Mouse (Mus musculus): ENCODE results near the gene Olfr15.
"Not testable (repeated sequence)": the region's sequence is repeated elsewhere in the genome, so short reads cannot be mapped to it uniquely, and the experiment has no call there.

Olfr15 gene

GRCm38 (mm10) chr16:3830588-3831109 is at the start of gene Olfr15:
Olfr15 (plus strand) TSS chr16:3830878.
- ATAC-seq (ENCODE audit: insufficient number of reproducible peaks, low FRiP score, low TSS enrichment) = no peak

- ATAC-seq (ENCODE audit: insufficient number of reproducible peaks, low FRiP score, low TSS enrichment) = no peak
These were observed 49.4 kb upstream of the Olfr15 start for GRCm38 (mm10) chr16:3781237-3781636.

GRCm38 (mm10) chr16:3788394-3788793 is 42.3 kb upstream of the Olfr15 start:
- ATAC-seq (ENCODE audit: insufficient number of reproducible peaks, low FRiP score, low TSS enrichment) = no peak

- no peak for ATAC-seq (ENCODE audit: insufficient number of reproducible peaks, low FRiP score, low TSS enrichment)
These were observed 22.5 kb upstream of the Olfr15 start for GRCm38 (mm10) chr16:3808176-3808575.

DNA sequence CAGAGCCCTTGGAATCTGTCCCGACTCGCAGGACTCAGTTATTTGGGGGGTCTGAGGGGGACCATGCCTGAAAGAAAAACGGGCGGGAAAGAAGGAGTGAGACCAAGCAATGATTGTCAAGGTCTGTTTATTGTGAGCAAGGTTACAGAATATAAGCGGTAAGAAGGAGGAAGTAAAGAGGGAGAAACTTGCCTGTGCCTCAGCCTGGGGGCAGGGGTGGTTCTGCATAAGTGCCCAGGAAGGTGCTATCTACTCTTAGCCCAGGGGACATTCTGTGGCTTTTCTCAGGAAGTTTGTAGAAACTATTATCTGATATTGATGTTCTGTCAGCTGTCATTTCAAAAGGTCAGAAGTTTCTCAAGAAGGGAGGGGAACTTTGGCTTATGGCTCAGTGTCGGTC is 16.0 kb upstream of the Olfr15 start:
- ATAC-seq (ENCODE audit: insufficient number of reproducible peaks, low FRiP score, low TSS enrichment) = not testable (repeated sequence)

- no peak for ATAC-seq (ENCODE audit: insufficient number of reproducible peaks, low FRiP score, low TSS enrichment)
These were observed 10.5 kb upstream of the Olfr15 start for GRCm38 (mm10) chr16:3820202-3820601.

DNA sequence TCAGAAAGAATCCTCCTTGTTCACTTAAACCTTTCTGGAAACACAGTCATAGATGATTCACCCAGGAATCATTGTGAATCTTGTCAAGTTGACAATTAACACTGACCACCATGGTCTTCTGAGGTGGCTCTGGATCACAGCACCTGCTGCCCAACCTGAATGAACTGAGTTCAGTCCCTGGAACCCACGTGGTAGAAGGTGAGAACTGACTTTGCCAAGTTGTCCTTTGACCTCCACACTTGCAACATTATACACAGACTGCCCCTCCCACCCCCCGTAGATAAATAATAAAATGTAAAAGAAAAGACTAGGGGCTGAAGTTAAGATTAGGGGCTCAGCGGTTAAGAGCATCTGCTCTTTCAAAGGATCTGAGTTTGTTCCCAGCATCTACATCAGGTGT is 2.7 kb upstream of the Olfr15 start:
- no peak for ATAC-seq (ENCODE audit: insufficient number of reproducible peaks, low FRiP score, low TSS enrichment)

DNA sequence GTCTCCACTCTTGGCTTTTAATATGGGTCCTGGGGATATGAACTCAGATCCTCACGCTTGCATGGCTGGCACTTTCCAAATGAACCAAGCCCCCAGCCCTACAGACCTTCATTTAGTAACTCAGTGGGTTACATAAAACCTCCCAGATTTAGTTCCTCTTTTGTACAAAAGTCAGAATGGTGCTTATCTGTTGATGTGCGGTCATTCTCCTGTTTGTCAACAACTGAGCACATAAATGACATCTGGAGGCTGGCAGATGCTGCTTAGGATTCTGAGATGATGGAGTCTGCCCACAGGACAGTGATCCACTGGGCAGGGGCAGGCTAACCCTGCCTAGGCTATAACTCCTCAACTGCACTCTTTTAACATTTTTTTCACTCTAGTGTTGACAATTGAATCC is 951 bp upstream of the Olfr15 start:
- no peak for ATAC-seq (ENCODE audit: insufficient number of reproducible peaks, low FRiP score, low TSS enrichment)

- ATAC-seq (ENCODE audit: insufficient number of reproducible peaks, low FRiP score, low TSS enrichment) = no peak
These were observed 4.8 kb downstream of the Olfr15 start for GRCm38 (mm10) chr16:3835461-3835860.

GRCm38 (mm10) chr16:3839157-3839885 is 8.6 kb downstream of the Olfr15 start:
- no peak for ATAC-seq (ENCODE audit: insufficient number of reproducible peaks, low FRiP score, low TSS enrichment)

DNA sequence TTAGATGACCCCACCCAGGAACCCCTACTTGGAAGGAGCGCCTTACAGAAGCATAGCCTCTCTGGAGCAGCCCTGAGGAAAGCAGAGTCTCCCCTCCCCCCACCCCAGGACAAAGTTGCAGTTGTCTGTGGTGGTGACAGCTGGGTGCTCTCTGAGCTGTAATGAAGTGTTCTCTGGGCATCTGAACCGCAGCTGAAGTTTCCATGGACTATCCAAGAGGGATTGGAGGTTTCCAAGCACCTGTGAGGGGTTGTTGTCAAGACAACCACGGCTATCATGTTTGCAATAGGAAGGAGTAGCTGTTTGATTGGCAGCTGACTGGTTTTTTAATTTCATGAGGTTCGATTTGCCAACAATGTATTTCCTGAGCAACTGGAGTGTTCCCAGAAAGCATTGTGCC is 12.3 kb downstream of the Olfr15 start:
- no peak for ATAC-seq (ENCODE audit: insufficient number of reproducible peaks, low FRiP score, low TSS enrichment)

DNA sequence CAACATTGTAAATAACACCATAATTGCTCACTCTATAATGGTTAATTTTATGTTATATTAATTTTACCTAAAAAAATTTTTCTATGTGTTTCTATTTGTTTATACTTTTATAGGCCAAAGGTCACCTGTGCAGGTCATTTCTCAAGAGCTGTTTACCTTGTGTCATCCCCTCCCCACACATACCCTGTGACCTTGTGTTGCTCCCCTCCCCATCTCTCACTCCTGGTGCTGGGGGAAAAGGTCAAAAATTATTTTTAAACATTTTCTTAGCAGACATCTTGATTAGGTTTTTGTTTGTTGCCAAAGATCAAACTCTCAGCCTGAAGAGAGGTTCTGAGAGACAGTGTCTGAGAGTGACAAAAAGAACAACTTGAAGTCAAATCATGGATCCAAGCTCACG is 13.1 kb downstream of the Olfr15 start:
- ATAC-seq (ENCODE audit: insufficient number of reproducible peaks, low FRiP score, low TSS enrichment) = no peak

DNA sequence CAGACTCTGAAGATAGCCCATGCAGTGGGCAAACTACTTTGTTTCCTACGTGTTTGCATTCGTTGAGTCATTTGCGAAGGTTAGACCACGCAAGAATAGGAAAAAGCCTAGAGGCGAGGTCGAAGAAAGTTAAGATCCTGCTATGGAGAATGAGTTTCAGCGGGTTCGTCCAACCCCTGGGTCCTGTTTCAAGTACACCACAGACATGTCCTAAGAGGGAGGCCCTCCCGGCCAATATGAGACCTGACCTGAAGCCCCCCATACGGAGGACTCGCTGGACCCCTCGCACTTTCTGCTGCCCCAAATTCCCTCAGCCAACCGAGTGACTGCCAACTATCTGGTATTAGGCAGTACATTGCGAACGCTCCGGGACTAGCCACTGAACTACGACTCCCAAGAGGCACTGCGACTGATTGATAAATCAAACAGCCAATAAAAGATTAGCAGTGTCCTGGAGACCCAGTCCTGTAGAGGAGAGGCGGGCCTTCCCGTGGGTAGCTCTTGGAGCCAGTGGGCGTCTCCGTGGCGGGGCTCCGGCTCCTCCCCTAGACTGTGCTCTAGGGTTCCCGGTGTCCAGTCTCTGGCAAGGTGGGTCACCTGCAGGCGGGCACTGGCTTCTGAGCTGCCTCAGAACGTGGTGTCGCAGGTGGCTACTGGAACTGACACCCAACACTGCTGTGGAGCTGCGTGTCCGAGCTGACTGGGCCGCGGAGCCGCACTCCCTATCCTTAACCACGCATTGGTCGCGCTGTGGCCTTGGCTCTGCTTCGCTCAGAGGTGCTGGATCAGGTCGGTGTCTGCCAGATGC is 16.2 kb downstream of the Olfr15 start, which contains the start of gene Zfp174:
TSS of gene Zfp174 (plus strand) at position 558 of the 808 bp plus-strand sequence.
- ATAC-seq (ENCODE audit: insufficient number of reproducible peaks, low FRiP score, low TSS enrichment) = peak; percentile 99

GRCm38 (mm10) chr16:3847871-3848270 is 17.2 kb downstream of the Olfr15 start:
- ATAC-seq (ENCODE audit: insufficient number of reproducible peaks, low FRiP score, low TSS enrichment) = no peak

DNA sequence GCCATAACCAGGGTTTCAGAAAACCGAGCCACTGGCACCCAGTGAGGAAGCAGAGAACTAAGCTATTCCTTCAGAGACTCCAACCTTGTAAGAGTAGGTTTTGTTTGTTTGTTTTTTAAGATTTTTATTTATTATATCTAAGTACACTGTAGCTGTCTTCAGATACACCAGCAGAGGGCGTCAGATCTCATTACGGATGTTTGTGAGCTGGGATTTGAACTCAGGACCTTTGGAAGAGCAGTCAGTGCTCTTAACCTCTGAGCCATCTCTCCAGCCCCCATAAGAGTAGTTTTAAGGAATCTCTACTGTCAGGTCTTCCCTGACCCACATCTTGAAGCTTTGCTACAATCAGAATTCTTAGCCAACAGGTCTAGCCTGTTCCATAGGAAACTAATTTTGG is 17.7 kb downstream of the Olfr15 start:
- no peak for ATAC-seq (ENCODE audit: insufficient number of reproducible peaks, low FRiP score, low TSS enrichment)

DNA sequence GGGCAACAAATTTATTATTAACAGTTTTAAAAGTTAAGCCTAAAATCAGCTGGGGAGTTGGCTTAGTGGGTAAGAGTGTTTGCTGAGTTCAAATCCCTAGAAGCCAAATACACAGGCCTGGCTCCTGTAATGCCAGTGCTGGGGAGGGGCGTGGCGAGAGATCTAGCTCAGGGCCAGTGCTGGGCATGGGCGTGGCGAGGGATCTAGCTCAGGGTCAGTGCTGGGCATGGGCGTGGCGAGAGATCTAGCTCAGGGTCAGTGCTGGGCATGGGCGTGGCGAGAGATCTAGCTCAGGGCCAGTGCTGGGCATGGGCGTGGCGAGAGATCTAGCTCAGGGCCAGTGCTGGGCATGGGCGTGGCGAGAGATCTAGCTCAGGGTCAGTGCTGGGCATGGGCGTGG is 20.6 kb downstream of the Olfr15 start:
- ATAC-seq (ENCODE audit: insufficient number of reproducible peaks, low FRiP score, low TSS enrichment) = not testable (repeated sequence)

GRCm38 (mm10) chr16:3852586-3852985 is 21.9 kb downstream of the Olfr15 start:
- ATAC-seq (ENCODE audit: insufficient number of reproducible peaks, low FRiP score, low TSS enrichment) = no peak

DNA sequence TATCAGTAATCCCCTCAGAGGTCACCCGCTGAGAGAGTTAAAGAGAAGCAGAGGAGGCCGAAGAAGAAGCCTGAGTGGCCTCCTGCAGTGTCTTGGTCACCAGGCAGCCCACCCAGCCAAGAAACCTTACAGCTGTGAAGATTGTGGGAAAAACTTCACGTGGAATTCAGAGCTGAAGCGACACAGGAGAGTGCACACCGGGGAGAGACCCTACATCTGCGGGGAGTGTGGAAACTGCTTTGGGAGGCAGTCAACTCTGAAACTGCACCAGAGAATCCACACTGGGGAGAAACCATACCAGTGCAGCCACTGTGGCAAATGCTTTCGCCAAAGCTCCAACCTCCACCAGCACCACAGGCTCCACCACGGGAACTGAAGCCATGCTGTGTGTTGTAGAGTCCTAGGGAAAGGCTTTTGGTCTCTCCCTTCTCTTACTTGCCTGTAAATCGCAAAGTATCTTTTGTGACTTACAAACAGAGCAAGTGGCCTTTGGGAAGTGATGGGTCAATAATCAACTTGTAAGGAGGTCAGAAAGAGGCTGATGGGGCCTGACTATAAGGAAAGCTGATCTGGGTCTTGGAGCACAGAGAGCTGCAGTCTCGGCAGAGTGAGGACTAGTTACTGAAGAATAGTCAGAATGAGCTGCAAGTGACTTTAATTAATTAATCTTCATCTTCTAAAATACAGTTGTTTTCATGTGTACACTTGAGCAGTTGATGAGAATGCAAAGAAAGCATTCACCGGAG is 23.9 kb downstream of the Olfr15 start:
- no peak for ATAC-seq (ENCODE audit: insufficient number of reproducible peaks, low FRiP score, low TSS enrichment)

DNA sequence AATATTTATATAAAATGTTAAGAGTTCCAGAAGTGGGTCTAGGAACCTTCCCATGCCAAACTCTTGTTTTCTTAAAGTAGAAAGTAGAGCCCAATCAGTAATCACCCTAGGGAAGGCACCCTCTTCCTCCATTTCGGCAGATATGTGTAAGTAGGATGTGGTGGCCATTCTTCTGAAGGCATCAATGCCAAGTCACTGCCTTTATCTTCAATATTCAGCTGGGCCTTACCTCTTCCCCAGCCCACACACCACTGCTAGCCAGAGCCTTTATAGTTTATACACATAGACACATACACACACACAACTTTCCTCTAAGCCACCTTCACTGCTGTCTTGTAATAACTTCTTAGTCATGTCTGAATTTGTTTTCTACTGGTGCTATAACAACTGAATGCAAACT is 25.1 kb downstream of the Olfr15 start:
- ATAC-seq (ENCODE audit: insufficient number of reproducible peaks, low FRiP score, low TSS enrichment) = no peak

DNA sequence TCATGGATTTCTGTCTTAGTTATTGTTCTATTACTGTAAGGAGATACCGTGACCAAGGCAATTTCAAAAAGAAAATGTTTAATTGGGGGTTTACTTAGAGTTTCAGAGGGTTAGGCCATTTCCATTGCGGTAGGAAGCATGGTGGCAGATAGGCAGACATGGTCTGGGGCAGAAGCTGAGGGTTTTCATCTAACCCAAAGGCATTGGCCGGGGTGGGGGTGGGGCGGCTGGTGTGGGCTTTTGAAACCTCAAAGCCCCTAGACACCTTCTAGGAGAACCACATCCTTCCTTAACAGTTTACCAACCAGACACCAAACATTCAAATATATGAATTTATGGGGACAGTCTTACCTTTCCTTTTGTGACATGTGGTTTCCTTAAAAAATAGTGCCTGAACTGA is 28.6 kb downstream of the Olfr15 start:
- no peak for ATAC-seq (ENCODE audit: insufficient number of reproducible peaks, low FRiP score, low TSS enrichment)

DNA sequence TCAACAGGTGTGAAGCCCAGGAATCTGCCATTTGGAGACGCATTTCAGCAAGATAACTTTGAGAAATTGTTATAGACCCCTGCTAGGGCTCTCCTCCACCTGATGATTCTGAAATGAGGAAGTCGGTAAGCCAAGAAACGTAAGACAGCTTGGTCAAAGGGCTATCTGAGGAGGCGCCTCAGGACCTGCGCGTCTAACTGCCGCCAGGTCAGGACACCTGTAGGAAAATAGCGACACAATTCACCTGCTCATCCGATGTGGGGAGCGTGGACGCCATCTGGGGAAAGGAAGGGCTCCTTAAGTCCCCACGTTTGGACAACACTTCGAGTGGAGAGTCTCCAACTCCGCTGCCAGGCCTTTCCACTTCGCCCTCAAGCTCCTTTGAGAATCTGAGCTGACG is 41.1 kb downstream of the Olfr15 start:
- no peak; the same call in 1 of the 2 replicates for ATAC-seq (ENCODE audit: insufficient number of reproducible peaks, low FRiP score, low TSS enrichment)

Data from cerebellum, adult (tissue).